Mouse (Mus musculus): ENCODE measurements around the gene Gprin1. TPM values are rescaled to one million over a fixed set of nuclear protein-coding genes. Genes with fewer than 3 reads are reported as not detected.

Gene Gprin1
- polyA plus RNA-seq, 1 experiment from 2014 or later = 8.2 TPM

DNA sequence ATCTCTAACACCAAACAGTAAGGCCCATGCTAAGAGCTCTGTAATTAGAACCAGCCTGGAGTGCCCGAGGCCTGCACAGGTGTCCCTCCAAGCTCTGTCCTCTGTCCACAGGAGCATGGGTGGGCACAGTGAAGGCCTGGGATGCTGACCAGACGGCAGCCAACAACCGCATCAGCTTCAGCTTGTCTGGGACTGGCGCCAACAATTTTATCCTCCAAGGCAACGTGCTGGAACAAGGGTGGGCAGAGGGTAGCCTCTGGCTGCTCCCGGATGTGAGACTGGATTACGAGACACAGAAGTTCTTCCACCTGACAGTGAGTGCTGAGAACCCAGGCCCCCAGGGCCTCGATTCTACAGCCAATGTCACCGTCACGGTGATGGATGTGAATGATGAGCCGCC lies 23.5 kb downstream of the Gprin1 start:
- ATAC-seq (replicated peaks; ENCODE audit: low FRiP score) (no peak), DNase-seq (ENCODE audit: low spot score) (no peak)
- Histone ChIP-seq H3K36me3 (ENCODE audit: control insufficient read depth, insufficient read depth, low read length) (no peaks in the 10 kb centered on the region), H3K4me1 (replicated peaks; ENCODE audit: control insufficient read depth, insufficient read depth, low read length) (no peaks in the 10 kb centered on the region), H3K9ac (ENCODE audit: low read length) (no peak overlapping the region), H3K27me3 (ENCODE audit: control insufficient read depth, insufficient read depth, low read length) (no peaks in the 10 kb centered on the region), H3K9me3 (ENCODE audit: control insufficient read depth, low read length) (no peaks in the 10 kb centered on the region; the same call in 1 of the 2 replicates), H3K27ac (ENCODE audit: low read depth, low read length) (no peak overlapping the region), H3K4me2 (ENCODE audit: low read depth, low read length, severe bottlenecking) (no peak overlapping the region), H3K4me3 (ENCODE audit: low read depth, low read length) (no peak overlapping the region)
- WGBS = 86% methylated on average over 11 of the region's 11 CpGs

GRCm38 (mm10) chr13:54723143-54723542 lies 26.5 kb downstream of the Gprin1 start:
- no peak for ATAC-seq (replicated peaks; ENCODE audit: low FRiP score)
- no peaks in the 10 kb centered on the region; the same call in 1 of the 2 replicates for H3K9me3 ChIP-seq (ENCODE audit: control insufficient read depth, low read length)

DNA sequence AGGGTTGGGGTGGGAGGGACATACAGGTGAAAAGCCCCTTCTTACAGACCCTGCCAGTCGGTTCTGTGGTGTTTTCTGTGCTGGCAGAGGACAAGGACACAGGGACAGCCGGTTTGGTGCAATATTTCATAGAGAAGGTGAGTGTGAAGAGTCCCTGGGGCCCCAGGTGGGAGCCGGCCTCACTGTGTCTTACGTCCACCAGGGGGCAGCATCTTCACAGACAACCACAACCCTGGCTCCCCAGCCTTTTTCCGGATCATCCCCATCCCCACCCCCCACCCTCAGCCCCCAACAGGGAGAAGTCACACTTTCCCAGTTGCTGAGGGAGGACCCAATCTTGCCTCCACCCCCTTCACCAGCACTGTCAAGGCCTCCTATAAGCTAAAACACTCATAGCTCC lies 32.8 kb downstream of the Gprin1 start:
- Histone ChIP-seq H3K4me3 (ENCODE audit: low read depth, low read length) (no peak overlapping the region), H3K9me3 (ENCODE audit: control insufficient read depth, low read length) (no peaks in the 10 kb centered on the region), H3K36me3 (ENCODE audit: control insufficient read depth, insufficient read depth, low read length) (no peaks in the 10 kb centered on the region), H3K27ac (ENCODE audit: low read depth, low read length) (no peak overlapping the region), H3K4me1 (replicated peaks; ENCODE audit: control insufficient read depth, insufficient read depth, low read length) (no peaks in the 10 kb centered on the region), H3K27me3 (ENCODE audit: control insufficient read depth, insufficient read depth, low read length) (no peaks in the 10 kb centered on the region), H3K4me2 (ENCODE audit: low read depth, low read length, severe bottlenecking) (no peak overlapping the region), H3K9ac (ENCODE audit: low read length) (no peak overlapping the region)
- peak; percentile 79 for DNase-seq (ENCODE audit: low spot score)
- no peak for ATAC-seq (replicated peaks; ENCODE audit: low FRiP score)
- WGBS = 3% methylated on average over 5 of the region's 5 CpGs

More at GRCm38 (mm10) chr13:54723143-54723542, 26.5 kb downstream of the Gprin1 start:
- H3K4me2 ChIP-seq (ENCODE audit: low read depth, low read length, severe bottlenecking) = no peak overlapping the region
- no peak overlapping the region for H3K9ac ChIP-seq (ENCODE audit: low read length)
- H3K36me3 ChIP-seq (ENCODE audit: control insufficient read depth, insufficient read depth, low read length) = no peaks in the 10 kb centered on the region
- H3K4me1 ChIP-seq (replicated peaks; ENCODE audit: control insufficient read depth, insufficient read depth, low read length) = no peaks in the 10 kb centered on the region
- DNase-seq (ENCODE audit: low spot score) = no peak
- no peak overlapping the region for H3K27ac ChIP-seq (ENCODE audit: low read depth, low read length)
- no peak overlapping the region for H3K4me3 ChIP-seq (ENCODE audit: low read depth, low read length)
- 92% methylated on average over 3 of the region's 3 CpGs for WGBS
- no peaks in the 10 kb centered on the region for H3K27me3 ChIP-seq (ENCODE audit: control insufficient read depth, insufficient read depth, low read length)

GRCm38 (mm10) chr13:54714996-54715395 lies 34.7 kb downstream of the Gprin1 start:
- H3K36me3 ChIP-seq (ENCODE audit: control insufficient read depth, insufficient read depth, low read length) = no peaks in the 10 kb centered on the region
- DNase-seq (ENCODE audit: low spot score) (no peak), ATAC-seq (replicated peaks; ENCODE audit: low FRiP score) (no peak)
- WGBS = 87% methylated on average over 10 of the region's 10 CpGs
- H3K27me3 ChIP-seq (ENCODE audit: control insufficient read depth, insufficient read depth, low read length) = no peaks in the 10 kb centered on the region
- H3K27ac ChIP-seq (ENCODE audit: low read depth, low read length) = no peak overlapping the region
- H3K4me2 ChIP-seq (ENCODE audit: low read depth, low read length, severe bottlenecking) = no peak overlapping the region
- H3K9me3 ChIP-seq (ENCODE audit: control insufficient read depth, low read length) = no peaks in the 10 kb centered on the region
- no peak overlapping the region for H3K9ac ChIP-seq (ENCODE audit: low read length)
- no peaks in the 10 kb centered on the region for H3K4me1 ChIP-seq (replicated peaks; ENCODE audit: control insufficient read depth, insufficient read depth, low read length)
- no peak overlapping the region for H3K4me3 ChIP-seq (ENCODE audit: low read depth, low read length)

GRCm38 (mm10) chr13:54714393-54714792 lies 35.3 kb downstream of the Gprin1 start:
- H3K9ac ChIP-seq (ENCODE audit: low read length) = no peak overlapping the region
- no peak overlapping the region for H3K4me2 ChIP-seq (ENCODE audit: low read depth, low read length, severe bottlenecking)
- 46% methylated on average over 4 of the region's 4 CpGs for WGBS
- no peaks in the 10 kb centered on the region for H3K4me1 ChIP-seq (replicated peaks; ENCODE audit: control insufficient read depth, insufficient read depth, low read length)
- H3K4me3 ChIP-seq (ENCODE audit: low read depth, low read length) = no peak overlapping the region
- no peaks in the 10 kb centered on the region for H3K27me3 ChIP-seq (ENCODE audit: control insufficient read depth, insufficient read depth, low read length)
- no peaks in the 10 kb centered on the region for H3K9me3 ChIP-seq (ENCODE audit: control insufficient read depth, low read length)
- H3K36me3 ChIP-seq (ENCODE audit: control insufficient read depth, insufficient read depth, low read length) = no peaks in the 10 kb centered on the region
- no peak overlapping the region for H3K27ac ChIP-seq (ENCODE audit: low read depth, low read length)
- ATAC-seq (replicated peaks; ENCODE audit: low FRiP score) (no peak), DNase-seq (ENCODE audit: low spot score) (no peak)

GRCm38 (mm10) chr13:54710866-54711265 lies 38.8 kb downstream of the Gprin1 start:
- no peak for DNase-seq (ENCODE audit: low spot score)
- Histone ChIP-seq H3K27ac (ENCODE audit: low read depth, low read length) (no peak overlapping the region), H3K9ac (ENCODE audit: low read length) (no peak overlapping the region), H3K9me3 (ENCODE audit: control insufficient read depth, low read length) (no peaks in the 10 kb centered on the region), H3K36me3 (ENCODE audit: control insufficient read depth, insufficient read depth, low read length) (no peaks in the 10 kb centered on the region), H3K4me1 (replicated peaks; ENCODE audit: control insufficient read depth, insufficient read depth, low read length) (no peaks in the 10 kb centered on the region), H3K4me3 (ENCODE audit: low read depth, low read length) (no peak overlapping the region), H3K27me3 (ENCODE audit: control insufficient read depth, insufficient read depth, low read length) (no peaks in the 10 kb centered on the region), H3K4me2 (ENCODE audit: low read depth, low read length, severe bottlenecking) (no peak overlapping the region)
- WGBS = 75% methylated on average over 3 of the region's 3 CpGs
- ATAC-seq (replicated peaks; ENCODE audit: low FRiP score) = no peak

- no peaks in the 10 kb centered on the region for H3K9me3 ChIP-seq (ENCODE audit: control insufficient read depth, low read length)
- H3K9ac ChIP-seq (ENCODE audit: low read length) = no peak overlapping the region
- no peak overlapping the region for H3K27ac ChIP-seq (ENCODE audit: low read depth, low read length)
- H3K4me1 ChIP-seq (replicated peaks; ENCODE audit: control insufficient read depth, insufficient read depth, low read length) = no peaks in the 10 kb centered on the region
- H3K27me3 ChIP-seq (ENCODE audit: control insufficient read depth, insufficient read depth, low read length) = no peaks in the 10 kb centered on the region
- DNase-seq (ENCODE audit: low spot score) (no peak), ATAC-seq (replicated peaks; ENCODE audit: low FRiP score) (no peak)
- H3K4me2 ChIP-seq (ENCODE audit: low read depth, low read length, severe bottlenecking) = no peak overlapping the region
- WGBS = 57% methylated on average over 6 of the region's 6 CpGs
- H3K36me3 ChIP-seq (ENCODE audit: control insufficient read depth, insufficient read depth, low read length) = no peaks in the 10 kb centered on the region
- H3K4me3 ChIP-seq (ENCODE audit: low read depth, low read length) = no peak overlapping the region
These were observed 44.8 kb downstream of the Gprin1 start for GRCm38 (mm10) chr13:54704890-54705289.

- Histone ChIP-seq H3K4me1 (replicated peaks; ENCODE audit: control insufficient read depth, insufficient read depth, low read length) (no peaks in the 10 kb centered on the region), H3K9ac (ENCODE audit: low read length) (no peak overlapping the region), H3K4me3 (ENCODE audit: low read depth, low read length) (no peak overlapping the region), H3K36me3 (ENCODE audit: control insufficient read depth, insufficient read depth, low read length) (no peaks in the 10 kb centered on the region), H3K27ac (ENCODE audit: low read depth, low read length) (no peak overlapping the region), H3K9me3 (ENCODE audit: control insufficient read depth, low read length) (no peaks in the 10 kb centered on the region), H3K27me3 (ENCODE audit: control insufficient read depth, insufficient read depth, low read length) (no peaks in the 10 kb centered on the region), H3K4me2 (ENCODE audit: low read depth, low read length, severe bottlenecking) (no peak overlapping the region)
- DNase-seq (ENCODE audit: low spot score) = no peak
- ATAC-seq (replicated peaks; ENCODE audit: low FRiP score) = no peak
- WGBS = 69% methylated on average over 7 of the region's 7 CpGs
These were observed 47.2 kb downstream of the Gprin1 start for GRCm38 (mm10) chr13:54702507-54702906.

DNA sequence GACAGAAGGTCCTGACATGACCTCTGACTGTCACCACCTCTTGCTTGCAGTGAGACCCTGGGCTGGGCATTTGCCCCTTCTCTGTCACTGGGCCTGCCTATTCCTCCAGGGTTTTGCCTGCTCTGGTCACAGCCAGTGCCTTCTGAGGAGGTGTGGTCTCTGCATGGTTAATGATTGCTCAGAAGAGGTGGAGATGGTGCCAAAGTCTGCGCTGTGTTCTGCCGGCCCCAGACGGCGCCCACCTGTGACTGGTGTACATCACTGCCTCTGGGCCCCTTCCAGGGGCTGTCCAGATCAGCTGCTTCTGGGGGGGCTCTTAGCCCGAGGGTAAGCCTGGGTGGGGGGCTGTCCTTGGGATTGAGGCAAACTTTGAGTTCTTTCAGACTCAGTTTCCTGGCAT lies 48.4 kb downstream of the Gprin1 start, which contains the start of gene Cdhr2:
TSS of gene Cdhr2 (plus strand) at position 219 of the 400 bp plus-strand sequence.
- WGBS = 79% methylated on average over 5 of the region's 5 CpGs
- H3K4me2 ChIP-seq (ENCODE audit: low read depth, low read length, severe bottlenecking) = no peak within 1 kb of the TSS
- no peak for ATAC-seq (replicated peaks; ENCODE audit: low FRiP score)

More for the DNA sequence above, 48.4 kb downstream of the Gprin1 start, which contains the start of gene Cdhr2:
- DNase-seq (ENCODE audit: low spot score) = no peak
- no peaks in the 10 kb centered on the region for H3K9me3 ChIP-seq (ENCODE audit: control insufficient read depth, low read length)
- H3K9ac ChIP-seq (ENCODE audit: low read length) = no peak within 1 kb of the TSS
- no peaks in the 10 kb centered on the region for H3K36me3 ChIP-seq (ENCODE audit: control insufficient read depth, insufficient read depth, low read length)
- H3K27ac ChIP-seq (ENCODE audit: low read depth, low read length) = no peak within 1 kb of the TSS
- no peak within 1 kb of the TSS for H3K4me3 ChIP-seq (ENCODE audit: low read depth, low read length)
- H3K27me3 ChIP-seq (ENCODE audit: control insufficient read depth, insufficient read depth, low read length) = no peaks in the 10 kb centered on the region
- H3K4me1 ChIP-seq (replicated peaks; ENCODE audit: control insufficient read depth, insufficient read depth, low read length) = no peaks in the 10 kb centered on the region
